Mouse (Mus musculus) midbrain, embryonic 14.5 days (tissue): ENCODE data around the gene Ube2d3. TPM values are rescaled to one million over a fixed set of nuclear protein-coding genes. Genes with fewer than 3 reads are reported as not detected.

Experiments
- ATAC-seq: fragments of 200-750 bp; cut with Nextera tagmentation; 2 replicates; pipeline ENCODE4 v1.8.0; 2017; ENCODE audit warnings: moderate number of reproducible peaks, moderate library complexity; ENCODE audit not compliant: low FRiP score, low TSS enrichment
- DNase-seq: peaks from one replicate; pipeline ENCODE4 v3.0.0-alpha.2; 2015
- H3K27ac ChIP-seq: fragments of 300-500 bp; sonication (generic); replicated peaks from 2 replicates; pipeline ENCODE4 v1.5.1; 2014; ENCODE audit warnings: mild to moderate bottlenecking, low read depth, low read length, moderate library complexity
- H3K27me3 ChIP-seq: fragments of 300-500 bp; sonication (generic); 2 replicates; pipeline ENCODE4 v1.6.1; 2014; ENCODE audit warnings: low read length, control low read depth, mixed read lengths; ENCODE audit not compliant: control insufficient read depth, insufficient read depth
- H3K36me3 ChIP-seq: fragments of 300-500 bp; sonication (generic); 2 replicates; pipeline ENCODE4 v1.6.1; 2014; ENCODE audit warnings: low read length, control low read depth; ENCODE audit not compliant: control insufficient read depth, insufficient read depth
- H3K4me1 ChIP-seq: fragments of 300-500 bp; sonication (generic); 2 replicates; pipeline ENCODE4 v1.6.1; 2014; ENCODE audit warnings: mild to moderate bottlenecking, antibody characterized with exemption, low read length, control low read depth; ENCODE audit not compliant: control insufficient read depth, insufficient read depth
- H3K4me2 ChIP-seq: fragments of 300-500 bp; sonication (generic); 2 replicates; pipeline ENCODE4 v1.6.1; 2014; ENCODE audit warnings: mild to moderate bottlenecking, low read length, moderate library complexity
- H3K4me3 ChIP-seq: fragments of 300-500 bp; sonication (generic); replicated peaks from 2 replicates; pipeline ENCODE4 v1.5.1; 2014; ENCODE audit warnings: low read depth, low read length
- H3K9ac ChIP-seq: fragments of 300-500 bp; sonication (generic); replicated peaks from 2 replicates; pipeline ENCODE4 v1.6.1; 2014; ENCODE audit warnings: mild to moderate bottlenecking, low read length, moderate library complexity
- H3K9me3 ChIP-seq: fragments of 300-500 bp; sonication (generic); 2 replicates; pipeline ENCODE4 v1.6.1; 2016; ENCODE audit warnings: low read length, control low read depth, mixed read lengths; ENCODE audit not compliant: control insufficient read depth
- WGBS: fragments of 180-500 bp; shearing (Covaris S2); extraction: QIAGEN DNeasy Blood & Tissue Kit; methylation state at CpG from one replicate; pipeline ENCODE4 v1.1.7; 2014; 5-methylcytosine and 5-hydroxymethylcytosine counted together
- polyA plus RNA-seq: library from polyadenylated mRNA; unstranded; fragments of >200 nt; fragmentation: Nextera tagmentation; extraction: Ambion mirVana; gene quantifications from 2 replicates; pipeline ENCODE4 v1.2.1, GENCODE M21; 2014

The Ube2d3 gene
- polyA plus RNA-seq, 1 experiment from 2014 or later: 443 TPM

- Histone ChIP-seq H3K27ac (no peak overlapping the region), H3K4me1 (peaks cover 3% of the 10 kb centered on the region; the same call in 1 of the 2 replicates), H3K9ac (no peak overlapping the region), H3K4me3 (no peak overlapping the region), H3K27me3 (no peaks in the 10 kb centered on the region), H3K36me3 (no peaks in the 10 kb centered on the region), H3K9me3 (no peaks in the 10 kb centered on the region), H3K4me2 (no peak overlapping the region)
- DNase-seq: no peak
- 93% methylated on average over 3 of the region's 3 CpGs for WGBS
- ATAC-seq: no peak
Measured at GRCm38 (mm10) chr3:135510372-135510771, 72.4 kb downstream of the Ube2d3 start.

- DNase-seq: peak; percentile 35
- no peak overlapping the region for H3K27ac ChIP-seq
Measured at GRCm38 (mm10) chr3:135511683-135512082, 73.7 kb downstream of the Ube2d3 start.

GRCm38 (mm10) chr3:135513270-135513669 is 75.3 kb downstream of the Ube2d3 start:
- H3K9ac ChIP-seq: no peak overlapping the region
- peak; percentile 75 for ATAC-seq
- peak overlapping the region; percentile 26 for H3K4me2 ChIP-seq
- 37% methylated on average over 11 of the region's 11 CpGs for WGBS
- no peaks in the 10 kb centered on the region for H3K9me3 ChIP-seq
- no peak overlapping the region for H3K27ac ChIP-seq
- no peak overlapping the region for H3K4me3 ChIP-seq
- H3K4me1 ChIP-seq: peaks cover 3% of the 10 kb centered on the region; the same call in 1 of the 2 replicates
- H3K36me3 ChIP-seq: no peaks in the 10 kb centered on the region
- no peaks in the 10 kb centered on the region for H3K27me3 ChIP-seq
- DNase-seq: peak; percentile 76

More at GRCm38 (mm10) chr3:135511683-135512082, 73.7 kb downstream of the Ube2d3 start:
- Histone ChIP-seq H3K4me3 (no peak overlapping the region), H3K9ac (no peak overlapping the region), H3K36me3 (no peaks in the 10 kb centered on the region), H3K9me3 (no peaks in the 10 kb centered on the region), H3K4me1 (peaks cover 3% of the 10 kb centered on the region; the same call in 1 of the 2 replicates), H3K4me2 (no peak overlapping the region), H3K27me3 (no peaks in the 10 kb centered on the region)
- ATAC-seq: no peak
- 51% methylated on average over 11 of the region's 11 CpGs for WGBS

- Histone ChIP-seq H3K4me2 (peak overlapping the region; percentile 26; the same call in 1 of the 2 replicates), H3K9me3 (no peaks in the 10 kb centered on the region), H3K9ac (no peak overlapping the region), H3K4me3 (no peak overlapping the region), H3K36me3 (no peaks in the 10 kb centered on the region), H3K4me1 (peaks cover 3% of the 10 kb centered on the region; the same call in 1 of the 2 replicates), H3K27ac (no peak overlapping the region), H3K27me3 (no peaks in the 10 kb centered on the region)
- ATAC-seq (no peak), DNase-seq (no peak)
- 78% methylated on average over 14 of the region's 14 CpGs for WGBS
Measured at GRCm38 (mm10) chr3:135513800-135514425, 76.0 kb downstream of the Ube2d3 start.

- H3K4me3 ChIP-seq: no peak overlapping the region
- no peaks in the 10 kb centered on the region for H3K36me3 ChIP-seq
- peaks cover 3% of the 10 kb centered on the region; the same call in 1 of the 2 replicates for H3K4me1 ChIP-seq
- H3K27me3 ChIP-seq: no peaks in the 10 kb centered on the region
- no peak overlapping the region for H3K9ac ChIP-seq
- H3K27ac ChIP-seq: no peak overlapping the region
- DNase-seq: no peak
- no peak overlapping the region for H3K4me2 ChIP-seq
- 91% methylated on average over 5 of the region's 5 CpGs for WGBS
- no peak for ATAC-seq
- no peaks in the 10 kb centered on the region for H3K9me3 ChIP-seq
Measured at GRCm38 (mm10) chr3:135515246-135515645, 77.3 kb downstream of the Ube2d3 start.

- H3K4me3 ChIP-seq: no peak overlapping the region
- no peaks in the 10 kb centered on the region for H3K27me3 ChIP-seq
- ATAC-seq (0 out of 2 replicates have a peak, but pooled peaks have one; percentile 31), DNase-seq (no peak)
- no peaks in the 10 kb centered on the region for H3K9me3 ChIP-seq
- no peaks in the 10 kb centered on the region for H3K36me3 ChIP-seq
- 52% methylated on average over 6 of the region's 6 CpGs for WGBS
- peaks cover 3% of the 10 kb centered on the region; the same call in 1 of the 2 replicates for H3K4me1 ChIP-seq
- H3K9ac ChIP-seq: no peak overlapping the region
- H3K4me2 ChIP-seq: no peak overlapping the region
- H3K27ac ChIP-seq: no peak overlapping the region
Measured at GRCm38 (mm10) chr3:135516891-135517290, 78.9 kb downstream of the Ube2d3 start.

Other genes with a start within 250 kb of the Ube2d3 start
- 4.5 and 7.9 TPM in 2 replicates for gene Cenpe, start 225.6 kb upstream of the Ube2d3 start, polyA plus RNA-seq
- 3.8 and 4.7 TPM in 2 replicates for gene Bdh2, start 156.9 kb upstream of the Ube2d3 start, polyA plus RNA-seq
- gene Slc9b2, start 130.4 kb upstream of the Ube2d3 start, polyA plus RNA-seq: 1.0 and 1.8 TPM in 2 replicates
- gene Slc9b1, start 90.1 kb upstream of the Ube2d3 start, polyA plus RNA-seq: 0.82 TPM in 1 of 2 replicates, not detected in the other
- 55.2 and 67.0 TPM in 2 replicates for gene Cisd2, start 14.2 kb upstream of the Ube2d3 start, polyA plus RNA-seq
- gene Manba, start 47.5 kb downstream of the Ube2d3 start, polyA plus RNA-seq: 4.3 and 5.9 TPM in 2 replicates